Mouse (Mus musculus) liver, embryonic 15.5 days (tissue): Measurements from ENCODE around the gene Tespa1. TPM values are rescaled to one million over a fixed set of nuclear protein-coding genes. Genes with fewer than 3 reads are reported as not detected.

Experiments
- polyA plus RNA-seq: library from polyadenylated mRNA; unstranded; fragments of >200 nt; fragmentation: Nextera tagmentation; extraction: Ambion mirVana; gene quantifications from 2 replicates; pipeline ENCODE4 v1.2.1, GENCODE M21; 2015

Gene Tespa1
- polyA plus RNA-seq, 1 experiment from 2014 or later = 1.4 TPM

Other genes starting within 250 kb of the Tespa1 start
- gene Olfr823, start 207.5 kb upstream of the Tespa1 start, polyA plus RNA-seq = not detected in 2 replicates
- gene Olfr824, start 192.9 kb upstream of the Tespa1 start, polyA plus RNA-seq = not detected in 2 replicates
- not detected in 2 replicates for gene Olfr825, start 156.1 kb upstream of the Tespa1 start, polyA plus RNA-seq
- not detected in 2 replicates for gene Olfr826, start 138.7 kb upstream of the Tespa1 start, polyA plus RNA-seq
- gene Olfr827, start 108.5 kb upstream of the Tespa1 start, polyA plus RNA-seq = not detected in 2 replicates
- not detected in 2 replicates for gene Neurod4, start 42.6 kb upstream of the Tespa1 start, polyA plus RNA-seq
- not detected in 2 replicates for gene Vmn2r84, start 71.5 kb downstream of the Tespa1 start, polyA plus RNA-seq
- not detected in 2 replicates for gene Vmn2r85, start 106.8 kb downstream of the Tespa1 start, polyA plus RNA-seq
- not detected in 2 replicates for gene Vmn2r86, start 133.2 kb downstream of the Tespa1 start, polyA plus RNA-seq
- gene Vmn2r87, start 174.5 kb downstream of the Tespa1 start, polyA plus RNA-seq = not detected in 2 replicates